Mouse (Mus musculus): ENCODE measurements around the gene Ripor3.
A peak's percentile ranks its signal among the peaks of the same experiment; 100 is the strongest.

GRCm38 (mm10) chr2:168005005-168005404, 5.4 kb downstream of the Ripor3 start:
- TF ChIP-seq POLR2A (IDR thresholded peaks at IDR 0.05; ENCODE audit: low read depth, low read length) (0 out of 2 replicates have a peak, but pooled peaks have one; percentile 3), CTCF (IDR thresholded peaks at IDR 0.05; ENCODE audit: extremely low read depth, insufficient read length, insufficient replicate concordance, low read depth, low read length) (no peak)
